Mouse (Mus musculus): ENCODE measurements at regions not wholly inside any gene's neighbourhood (a gene's known extent, or its start where the extent isn't known, plus 50 kb on each side); places are given as distances from the start of the nearest gene placed in this dataset.
A peak's percentile ranks its signal among the peaks of the same experiment; 100 is the strongest.

GRCm38 (mm10) chr14:24827381-24828031, 340.6 kb downstream of the Rps24 start:
- DNase-seq (ENCODE audit: low read depth, low spot score) = no peak

GRCm38 (mm10) chr14:24829001-24829400, 342.1 kb downstream of the Rps24 start:
- DNase-seq (ENCODE audit: low read depth, low spot score) = no peak

- DNase-seq (ENCODE audit: low read depth, low spot score) = no peak
These were observed 346.3 kb downstream of the Rps24 start for GRCm38 (mm10) chr14:24833211-24833610.

- DNase-seq (ENCODE audit: low read depth, low spot score) = no peak
These were observed 351.3 kb downstream of the Rps24 start for GRCm38 (mm10) chr14:24838219-24838618.

GRCm38 (mm10) chr14:24839056-24839455, 352.1 kb downstream of the Rps24 start:
- no peak for DNase-seq (ENCODE audit: low read depth, low spot score)

- DNase-seq (ENCODE audit: low read depth, low spot score) = peak; percentile 30
These were observed 355.0 kb downstream of the Rps24 start for GRCm38 (mm10) chr14:24841715-24842496.

GRCm38 (mm10) chr14:24843626-24844025, 356.7 kb downstream of the Rps24 start:
- no peak for DNase-seq (ENCODE audit: low read depth, low spot score)

GRCm38 (mm10) chr14:24850491-24850890, 363.6 kb downstream of the Rps24 start:
- no peak for DNase-seq (ENCODE audit: low read depth, low spot score)

GRCm38 (mm10) chr14:24854459-24854858, 367.5 kb downstream of the Rps24 start:
- no peak for DNase-seq (ENCODE audit: low read depth, low spot score)

GRCm38 (mm10) chr14:24862171-24862570, 375.2 kb downstream of the Rps24 start:
- DNase-seq (ENCODE audit: low read depth, low spot score) = no peak

- no peak for DNase-seq (ENCODE audit: low read depth, low spot score)
These were observed 375.7 kb downstream of the Rps24 start for GRCm38 (mm10) chr14:24862661-24863060.

- no peak for DNase-seq (ENCODE audit: low read depth, low spot score)
These were observed 376.2 kb downstream of the Rps24 start for GRCm38 (mm10) chr14:24863116-24863515.

GRCm38 (mm10) chr14:24865579-24866230, 378.8 kb downstream of the Rps24 start:
- no peak for DNase-seq (ENCODE audit: low read depth, low spot score)

- no peak for DNase-seq (ENCODE audit: low read depth, low spot score)
These were observed 380.9 kb downstream of the Rps24 start for GRCm38 (mm10) chr14:24867816-24868215.

GRCm38 (mm10) chr14:24868756-24869155, 381.8 kb downstream of the Rps24 start:
- DNase-seq (ENCODE audit: low read depth, low spot score) = no peak

GRCm38 (mm10) chr14:24870246-24870645, 383.3 kb downstream of the Rps24 start:
- DNase-seq (ENCODE audit: low read depth, low spot score) = no peak

GRCm38 (mm10) chr14:24871392-24871998, 384.6 kb downstream of the Rps24 start:
- DNase-seq (ENCODE audit: low read depth, low spot score) = no peak

GRCm38 (mm10) chr14:24872931-24873330, 386.0 kb downstream of the Rps24 start:
- no peak for DNase-seq (ENCODE audit: low read depth, low spot score)

- DNase-seq (ENCODE audit: low read depth, low spot score) = no peak
These were observed 386.5 kb downstream of the Rps24 start for GRCm38 (mm10) chr14:24873406-24873805.

GRCm38 (mm10) chr14:24874426-24875155, 387.7 kb downstream of the Rps24 start:
- DNase-seq (ENCODE audit: low read depth, low spot score) = no peak

GRCm38 (mm10) chr14:24875156-24875545, 388.2 kb downstream of the Rps24 start:
- no peak for DNase-seq (ENCODE audit: low read depth, low spot score)
